Mouse (Mus musculus) layer of hippocampus, postnatal 14 days (tissue): ENCODE data around the gene Tesk1. TPM values are rescaled to one million over a fixed set of nuclear protein-coding genes. Genes with fewer than 3 reads are reported as not detected.

Experiments
- DNase-seq, 2 experiments: peaks; one replicate each; pipeline ENCODE4 v3.0.0; 2021 to 2022; ENCODE audit warnings: low spot score in 2 of 2, mixed read lengths in 1 of 2
- long read RNA-seq, 2 experiments: library from polyadenylated mRNA; stranded (forward); transcript quantifications; one replicate each; pipeline ENCODE4 v2.0.0; 2021
- total RNA-seq, 2 experiments: library from RNA; stranded (reverse); gene quantifications; 2 replicates each; pipeline ENCODE4 v1.2.3; 2021

The Tesk1 gene
- total RNA-seq, result 10 to 100 TPM; 63.0 to 64.4 TPM
- long read RNA-seq, experiment 1, transcript Tesk1-201 (10 exons, 3,947 nt), result major isoform, 78 of 91 reads
- long read RNA-seq, experiment 1, partial matches to known transcripts, result 12 of 91 reads
- long read RNA-seq, experiment 1, other reads (novel, unspliced or antisense), result 1 of 91 reads
- long read RNA-seq, experiment 2, transcript Tesk1-201 (10 exons, 3,947 nt), result major isoform, 90 of 105 reads
- long read RNA-seq, experiment 2, partial matches to known transcripts, result 5 of 105 reads
- long read RNA-seq, experiment 2, other reads (novel, unspliced or antisense), result 10 of 105 reads

DNA sequence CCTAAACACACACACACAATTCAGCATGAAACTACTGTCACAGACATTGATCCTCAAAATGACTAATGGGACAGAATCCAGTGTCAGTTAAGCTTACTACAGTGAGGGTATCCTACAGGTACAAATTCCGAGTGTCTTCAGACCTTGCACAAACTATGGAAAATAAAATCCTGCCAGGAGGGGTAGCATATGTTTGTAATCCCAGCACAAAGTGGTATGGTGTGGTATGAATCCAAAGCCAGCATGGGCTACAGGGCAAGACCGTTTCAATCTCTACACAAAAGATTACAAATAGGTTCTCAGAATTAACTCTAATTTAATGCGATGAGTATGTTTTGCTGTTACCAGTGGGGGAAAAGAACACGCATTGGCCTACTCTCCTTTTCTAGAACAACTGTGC lies at the start of gene Tesk1:
Gene Tesk1, plus strand, starts transcription at position 301 of the 400 bp plus-strand sequence.
- DNase-seq, result no peak

DNA sequence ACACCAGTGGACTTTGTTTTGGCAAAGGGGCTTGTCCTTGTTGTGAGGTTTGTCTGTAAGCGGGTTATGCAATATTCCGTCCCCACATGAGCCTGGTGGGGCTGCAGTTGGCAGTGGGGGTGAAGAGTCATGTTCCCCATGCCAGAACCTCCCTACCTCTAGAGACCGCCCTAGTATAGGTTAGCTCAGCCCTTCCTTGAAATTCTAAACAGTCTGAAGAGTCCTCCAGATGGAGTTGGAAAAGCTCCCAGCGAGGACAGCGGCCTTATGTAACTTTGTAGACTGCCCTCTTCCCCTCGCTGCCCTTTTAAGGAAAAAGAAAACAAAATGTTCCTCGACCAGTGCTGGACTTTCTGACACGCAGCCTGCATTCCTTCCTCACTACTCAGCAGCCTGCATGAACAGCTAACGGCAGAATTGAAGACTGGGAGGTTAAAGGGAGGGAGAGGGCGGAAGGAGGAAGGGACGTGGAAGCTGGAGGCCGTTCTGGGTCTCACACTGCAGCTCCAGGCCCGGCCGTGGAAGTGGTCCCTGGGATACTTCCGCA lies 47.3 kb upstream of the Tesk1 start:
- no peak for DNase-seq

- DNase-seq, result no peak
Measured at GRCm38 (mm10) chr4:43395147-43395546, 46.6 kb upstream of the Tesk1 start.

DNA sequence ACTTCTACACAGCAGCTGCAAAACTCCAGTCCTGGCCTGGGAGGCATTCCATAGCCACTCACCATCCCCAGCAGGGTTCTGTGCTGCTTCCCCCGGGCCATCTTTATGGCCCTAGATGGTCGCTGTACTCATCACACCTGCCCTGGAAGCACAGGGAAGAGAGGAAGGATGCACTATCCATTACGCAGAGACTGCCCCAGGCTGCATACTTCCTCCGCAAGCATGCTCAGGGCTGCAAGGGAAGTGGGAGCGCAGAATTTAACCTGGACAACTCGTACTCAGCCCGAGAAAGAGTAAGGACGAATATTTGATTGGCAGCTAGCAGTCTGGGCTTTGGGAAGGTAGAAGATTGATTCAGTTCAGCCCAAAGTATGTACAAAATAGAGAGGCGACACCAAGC lies 45.9 kb upstream of the Tesk1 start:
- no peak for DNase-seq

GRCm38 (mm10) chr4:43396381-43396780 lies 45.4 kb upstream of the Tesk1 start:
- no peak for DNase-seq

- peak in 1 of 2 experiments; percentile 37 for DNase-seq
Measured at GRCm38 (mm10) chr4:43398014-43398413, 43.7 kb upstream of the Tesk1 start.

GRCm38 (mm10) chr4:43398829-43399331 lies 42.9 kb upstream of the Tesk1 start:
- peak in 1 of 2 experiments; percentile 42 for DNase-seq

DNA sequence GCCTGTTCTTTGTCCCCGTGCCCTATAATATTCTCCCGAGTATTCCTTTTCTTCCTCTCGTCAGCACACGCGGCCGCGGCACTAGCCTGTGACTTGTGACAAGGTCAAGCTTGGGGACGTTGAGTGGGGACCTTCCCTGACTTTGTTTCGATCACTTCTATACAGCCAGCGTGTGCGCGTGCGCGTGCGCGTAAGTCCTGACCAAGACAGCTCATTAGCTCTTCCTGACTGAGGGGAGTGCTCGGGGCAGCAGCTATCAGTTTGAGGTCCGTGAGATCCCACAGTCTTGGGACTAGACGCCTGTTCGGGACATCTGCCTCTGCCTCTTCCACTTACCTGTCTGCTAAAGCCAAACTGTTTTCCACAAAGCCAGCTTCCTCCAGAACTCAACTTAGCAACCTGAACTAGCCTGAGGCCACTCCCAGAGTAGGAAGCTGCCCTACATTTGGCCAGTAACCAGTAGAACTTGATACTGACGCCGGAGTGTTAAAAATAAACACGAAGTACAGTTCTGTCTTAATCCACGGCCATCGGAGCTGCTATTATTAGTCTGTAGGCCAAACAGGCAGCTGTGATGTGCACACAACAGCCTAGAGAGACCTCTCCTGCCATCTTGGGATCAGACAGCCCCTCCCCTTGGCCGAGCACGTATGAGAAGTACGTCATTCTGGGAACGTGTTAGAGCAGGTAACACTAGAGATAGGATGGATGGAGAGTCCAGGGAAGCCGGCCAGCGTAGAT lies 42.2 kb upstream of the Tesk1 start:
- DNase-seq, result no peak

GRCm38 (mm10) chr4:43400976-43401375 lies 40.8 kb upstream of the Tesk1 start:
- DNase-seq, result no peak

DNA sequence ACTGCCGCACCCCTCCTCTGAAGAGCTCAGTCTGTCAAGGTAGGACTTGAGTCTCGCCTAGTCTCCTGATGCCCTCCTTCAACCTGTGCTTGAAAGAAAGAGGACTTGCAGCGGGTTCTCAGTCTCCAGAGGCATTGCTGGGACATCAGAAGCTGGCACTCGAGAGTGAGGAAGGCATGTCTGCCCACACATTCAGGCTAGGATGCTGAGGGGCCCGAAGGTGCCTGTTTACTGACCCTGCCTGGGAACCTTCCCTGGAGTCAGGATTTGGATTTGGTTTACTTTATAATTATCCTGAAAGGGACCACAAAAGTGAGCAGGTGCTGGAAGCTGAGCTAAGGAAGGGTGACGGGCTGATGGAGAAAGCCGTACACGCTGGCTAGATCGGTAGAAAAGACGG lies 40.3 kb upstream of the Tesk1 start:
- DNase-seq, result no peak

DNA sequence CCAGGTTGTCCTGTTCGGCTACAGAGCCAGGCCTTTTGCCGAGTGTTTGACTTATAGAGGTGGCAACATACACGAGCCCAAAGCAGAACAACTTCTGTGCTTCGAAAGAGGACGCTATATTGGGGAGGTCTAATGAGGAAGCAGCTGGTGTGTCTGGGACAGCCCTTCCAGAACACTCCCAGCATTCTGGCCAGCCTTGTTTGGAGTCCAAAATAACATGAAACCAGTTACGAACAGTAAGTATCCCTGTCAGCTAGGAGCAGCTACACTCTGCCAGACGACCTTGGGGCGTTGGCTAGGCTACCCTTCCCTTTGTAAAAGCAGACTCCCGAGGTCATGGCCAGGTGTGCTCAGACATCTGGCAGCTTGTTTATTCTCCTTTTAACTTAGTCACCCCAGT lies 39.5 kb upstream of the Tesk1 start:
- peak in 1 of 2 experiments; percentile 40 for DNase-seq

- no peak for DNase-seq
Measured at GRCm38 (mm10) chr4:43404697-43405096, 37.0 kb upstream of the Tesk1 start.

DNA sequence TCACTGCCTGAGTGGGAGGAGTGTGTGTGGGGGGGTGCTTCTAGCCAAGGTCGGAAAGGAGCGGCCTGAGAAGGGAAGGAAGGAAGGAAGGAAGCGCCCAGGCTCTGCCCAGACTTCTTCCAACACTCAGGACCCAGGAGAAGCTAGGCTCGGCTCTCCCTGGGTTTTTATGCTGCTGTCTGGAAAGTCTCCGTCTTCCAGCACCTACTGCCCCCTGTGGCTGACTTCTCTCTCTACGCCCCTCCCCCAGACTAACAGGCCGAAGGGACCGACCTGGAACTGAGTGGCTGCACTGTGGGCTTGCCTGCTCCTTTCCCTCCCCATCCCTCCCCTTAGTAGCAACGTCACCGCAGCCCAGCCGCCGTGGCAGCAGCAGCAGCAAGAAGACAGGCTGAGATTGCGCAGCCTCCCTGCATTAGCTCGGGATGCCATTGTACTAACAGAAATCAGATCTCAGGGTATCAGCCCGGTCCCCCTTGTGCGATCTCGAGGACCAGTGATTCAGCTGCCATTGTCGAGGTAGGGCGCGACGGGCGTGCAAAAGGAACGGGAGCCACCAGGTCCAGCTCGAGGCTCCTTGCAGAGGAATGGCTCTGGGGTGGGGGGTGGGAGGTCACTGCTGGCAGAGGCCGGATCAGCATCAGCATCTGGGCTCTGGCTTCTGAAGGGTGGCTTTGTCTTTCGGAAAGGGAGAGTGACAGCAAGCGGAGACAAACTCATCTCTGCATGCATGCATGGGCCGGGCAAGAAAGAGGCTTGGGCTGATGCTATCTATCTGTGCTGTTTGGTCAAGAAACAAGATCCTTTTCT lies 35.4 kb upstream of the Tesk1 start:
- DNase-seq, result peak; percentile 59 to 80

- DNase-seq, result no peak
Measured at GRCm38 (mm10) chr4:43407071-43407920, 34.4 kb upstream of the Tesk1 start.

DNA sequence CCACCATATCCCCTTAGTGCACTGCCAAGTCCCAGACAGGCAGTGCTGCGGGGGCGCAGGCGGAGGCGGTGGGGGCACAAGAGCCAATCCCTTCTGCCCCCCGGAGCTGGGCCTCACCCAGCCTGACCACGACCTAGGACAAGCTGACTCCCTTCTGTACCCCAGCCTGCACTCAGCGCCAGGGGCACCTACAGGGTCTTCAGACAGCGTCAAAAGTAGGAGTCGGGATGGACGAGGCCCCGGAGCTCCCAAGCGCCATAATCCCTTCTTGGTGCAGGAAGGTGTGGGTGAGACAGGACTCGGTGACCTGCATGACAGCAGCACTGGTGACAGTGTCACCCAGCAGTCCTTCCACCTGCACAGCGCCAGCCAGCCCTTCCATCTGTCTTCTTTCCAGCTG lies 27.0 kb upstream of the Tesk1 start:
- no peak for DNase-seq

DNA sequence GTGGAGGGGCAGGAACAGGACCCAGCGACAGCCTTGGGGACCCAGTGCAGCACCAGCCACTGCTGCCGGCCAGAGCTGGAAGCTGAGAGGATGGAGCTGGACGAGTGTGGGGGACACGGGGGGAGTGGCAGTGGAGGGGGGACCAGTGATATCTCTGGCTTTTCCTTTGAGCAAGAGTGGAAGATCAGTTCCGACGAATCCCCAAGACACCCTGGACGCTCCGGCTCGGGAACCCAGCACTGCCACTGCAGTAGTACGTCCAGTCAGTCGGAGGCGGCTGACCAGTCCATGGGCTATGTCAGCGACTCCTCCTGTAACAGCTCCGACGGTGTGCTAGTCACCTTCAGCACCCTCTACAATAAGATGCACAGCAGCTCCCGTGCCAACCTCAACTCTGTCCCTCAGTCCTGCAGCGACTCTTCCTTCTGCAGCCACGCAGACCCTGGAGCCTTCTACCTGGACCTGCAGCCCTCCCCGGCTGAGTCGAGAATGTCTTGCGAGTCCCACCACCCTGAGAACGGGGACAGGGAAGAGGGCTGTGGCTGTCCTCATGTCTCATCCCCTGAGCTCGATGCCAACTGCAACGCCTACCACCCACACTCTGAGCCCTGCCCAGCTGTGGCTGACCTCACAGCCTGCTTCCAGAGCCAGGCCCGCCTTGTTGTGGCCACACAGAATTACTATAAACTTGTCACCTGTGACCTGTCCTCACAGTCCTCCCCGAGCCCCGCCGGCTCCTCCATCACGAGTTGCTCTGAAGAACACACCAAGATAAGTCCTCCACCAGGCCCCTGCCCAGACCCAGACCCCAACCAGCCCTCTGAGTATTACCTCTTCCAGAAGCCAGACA lies 26.3 kb upstream of the Tesk1 start:
- no peak for DNase-seq

DNA sequence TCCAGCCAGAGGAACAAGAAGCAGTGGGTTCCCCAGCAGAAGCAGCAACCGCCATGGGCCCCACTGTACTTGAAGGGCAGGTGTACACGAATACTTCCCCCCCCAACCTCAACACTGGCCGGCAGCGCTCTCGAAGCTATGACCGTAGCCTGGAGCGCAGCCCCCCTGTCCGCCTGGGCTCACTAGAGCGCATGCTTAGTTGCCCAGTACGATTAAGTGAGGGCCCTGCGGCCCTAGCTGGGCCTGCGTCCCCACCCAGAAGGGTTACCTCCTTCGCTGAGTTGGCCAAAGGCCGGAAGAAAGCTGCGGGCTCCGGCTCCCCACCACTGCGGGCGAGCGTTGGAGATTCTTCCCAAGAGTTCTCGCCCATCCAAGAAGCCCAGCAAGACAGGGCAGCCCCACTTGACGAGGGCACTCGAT lies 25.7 kb upstream of the Tesk1 start:
- no peak for DNase-seq

GRCm38 (mm10) chr4:43417269-43418062 lies 24.3 kb upstream of the Tesk1 start:
- DNase-seq, result no peak

DNA sequence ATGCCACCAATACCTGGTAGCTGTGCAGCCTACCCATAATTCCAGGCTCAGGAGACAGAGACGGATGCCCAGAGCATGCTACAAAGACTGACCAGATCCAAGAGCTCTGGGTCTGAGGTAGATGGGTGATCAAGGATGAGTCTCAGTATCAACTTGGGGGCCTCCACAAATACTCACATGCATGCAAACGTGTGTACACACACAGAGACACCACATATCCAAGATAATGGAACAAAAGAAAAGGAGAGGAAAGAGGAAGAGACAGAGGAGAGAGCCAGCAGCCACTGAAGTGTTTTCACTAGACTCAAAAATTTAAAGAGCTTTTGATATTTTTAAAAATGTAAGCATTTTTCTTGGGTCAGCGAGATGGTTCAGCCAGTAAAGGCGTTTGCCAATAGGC lies 23.3 kb upstream of the Tesk1 start:
- no peak for DNase-seq
